Mouse (Mus musculus): Measurements from ENCODE around the gene Ros1.

DNA sequence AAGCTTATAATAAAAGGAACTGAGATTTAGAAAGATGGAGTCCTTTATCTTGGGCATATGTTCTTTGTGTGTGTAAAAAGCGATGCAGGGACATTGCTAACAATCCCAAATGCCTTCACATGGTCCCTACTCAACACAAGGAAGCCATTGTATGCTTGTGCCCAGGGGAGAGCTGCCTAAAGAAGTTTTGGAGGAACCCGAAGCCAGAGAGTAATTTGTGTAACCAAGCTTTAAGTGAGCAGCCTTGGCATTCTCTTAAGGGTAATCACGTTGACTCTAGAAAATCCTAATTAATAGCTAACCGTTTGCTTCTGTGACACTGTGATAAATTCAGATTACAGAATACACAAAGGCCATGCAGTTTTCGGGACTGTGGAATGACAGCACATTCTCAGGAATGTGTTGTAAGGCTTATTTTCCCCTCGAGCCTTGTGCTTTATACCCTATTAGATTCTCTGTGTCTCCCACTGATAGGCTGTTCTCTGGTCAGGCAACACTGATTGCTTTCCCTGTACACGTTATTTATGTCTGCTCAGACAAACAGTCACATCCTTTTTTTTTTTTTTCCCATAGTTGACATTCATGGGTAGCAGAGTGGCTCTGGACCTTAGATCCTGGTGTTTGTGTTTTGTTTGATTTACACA, 47.8 kb upstream of the Ros1 start:
- TF ChIP-seq POLR2A (IDR thresholded peaks at IDR 0.05; ENCODE audit: extremely low read depth, insufficient read depth, low read length) = no peak
- no peak for TF ChIP-seq CTCF (IDR thresholded peaks at IDR 0.05; ENCODE audit: low read depth, low read length)
